Mouse (Mus musculus) right cerebral cortex, postnatal 14 days (tissue): ENCODE measurements around the gene Mrpl23.

ENCODE experiments used
- DNase-seq: peaks from one replicate; pipeline ENCODE4 v3.0.0; 2022

Mrpl23 gene

DNA sequence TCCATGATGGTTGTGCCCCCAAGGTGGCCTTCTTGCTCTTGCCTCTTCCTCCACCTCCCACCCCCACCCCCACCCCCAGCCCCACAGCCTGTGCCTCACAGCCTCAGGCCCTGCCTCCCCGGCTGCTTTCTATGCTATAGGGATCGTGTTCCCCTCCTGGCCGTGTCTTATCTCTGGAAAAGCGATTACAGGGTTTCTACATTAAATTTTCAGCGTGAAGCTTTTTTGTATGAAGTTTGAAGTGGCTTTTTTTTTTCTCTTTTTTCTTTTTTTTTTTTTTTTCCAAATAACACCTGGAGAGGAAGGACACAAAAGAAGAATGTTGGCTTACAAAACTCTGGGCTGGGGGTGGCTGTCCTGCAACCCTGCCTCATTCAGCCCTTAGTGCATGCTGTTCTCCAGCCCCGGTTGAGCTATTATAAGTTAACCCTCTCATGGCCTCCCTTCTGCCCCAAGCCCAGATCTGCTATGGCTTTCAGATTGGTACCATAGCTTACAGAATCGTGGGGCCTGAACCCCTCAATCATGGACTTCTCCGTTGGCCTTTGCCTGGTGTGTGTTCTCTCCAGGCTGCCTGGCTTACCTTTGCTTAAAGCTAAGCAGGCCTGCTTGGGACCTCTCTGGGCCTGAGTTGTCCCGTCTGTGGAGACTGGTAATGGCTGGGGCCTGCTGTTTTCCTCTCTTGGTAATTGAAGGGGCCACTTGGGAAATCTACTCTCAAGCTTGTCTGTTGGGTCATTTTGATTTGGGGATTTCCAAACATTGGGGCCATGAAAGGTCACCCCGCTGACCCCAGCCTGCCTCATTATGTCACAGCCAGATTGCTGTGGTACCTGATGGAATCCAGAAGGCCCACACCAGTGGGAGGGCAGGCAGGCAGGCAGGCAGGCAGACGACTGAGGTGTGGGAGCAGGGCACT is 21.2 kb downstream of the Mrpl23 start:
- DNase-seq = no peak

DNA sequence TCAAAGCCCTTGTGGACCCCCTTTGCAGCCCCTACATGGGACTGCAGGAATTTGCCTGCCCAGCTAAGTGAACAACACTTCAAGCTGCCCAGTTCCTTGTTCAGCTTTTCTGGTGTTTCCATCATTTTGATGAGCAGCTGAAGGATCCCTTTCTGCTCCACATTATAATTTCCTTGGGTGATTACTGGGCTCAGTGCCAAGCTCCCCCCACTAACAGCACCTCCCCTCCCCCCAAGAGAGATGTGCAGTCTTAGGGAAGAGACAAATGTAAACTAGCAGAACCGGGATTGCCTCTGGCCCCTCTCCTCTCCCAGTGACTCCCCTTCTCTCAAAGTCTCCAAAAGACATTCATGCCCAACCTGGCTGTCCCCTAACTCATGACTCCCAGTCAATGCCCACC is 22.1 kb downstream of the Mrpl23 start:
- no peak for DNase-seq

DNA sequence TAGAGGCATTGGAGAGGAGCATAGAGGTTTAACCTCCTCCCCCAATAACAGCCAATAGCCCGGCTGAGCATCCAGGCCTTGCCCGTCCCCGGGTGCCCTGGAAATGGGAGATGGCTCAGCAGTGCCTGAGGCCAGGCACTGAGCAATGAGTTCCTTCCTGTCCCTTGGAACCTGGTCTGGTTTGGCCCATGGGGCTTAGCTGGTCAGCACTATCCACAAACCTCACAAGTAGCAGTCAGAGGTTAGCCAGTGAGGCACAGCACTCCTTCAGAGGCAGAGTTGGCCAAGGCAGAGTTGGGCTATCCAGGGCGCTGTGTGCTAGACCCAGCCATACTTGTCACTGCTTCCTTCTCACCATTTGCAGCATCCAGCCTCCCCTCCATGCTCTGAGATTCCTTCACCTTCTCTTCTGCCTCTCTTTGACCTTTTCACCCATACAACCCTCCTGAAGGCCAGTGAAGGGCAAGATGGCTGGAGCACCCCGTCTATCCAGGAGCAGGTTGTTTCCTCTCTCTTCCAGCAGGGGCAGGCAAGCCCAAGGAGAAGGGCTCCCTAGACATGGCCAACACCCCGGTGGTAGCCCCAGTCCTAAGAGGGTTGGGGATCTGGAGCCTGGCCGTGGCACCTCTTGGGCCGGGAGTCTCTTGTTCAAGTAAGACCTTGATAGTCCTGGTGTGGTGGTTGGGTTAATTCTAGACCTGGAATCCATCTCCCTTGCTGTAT is 23.0 kb downstream of the Mrpl23 start:
- no peak for DNase-seq

DNA sequence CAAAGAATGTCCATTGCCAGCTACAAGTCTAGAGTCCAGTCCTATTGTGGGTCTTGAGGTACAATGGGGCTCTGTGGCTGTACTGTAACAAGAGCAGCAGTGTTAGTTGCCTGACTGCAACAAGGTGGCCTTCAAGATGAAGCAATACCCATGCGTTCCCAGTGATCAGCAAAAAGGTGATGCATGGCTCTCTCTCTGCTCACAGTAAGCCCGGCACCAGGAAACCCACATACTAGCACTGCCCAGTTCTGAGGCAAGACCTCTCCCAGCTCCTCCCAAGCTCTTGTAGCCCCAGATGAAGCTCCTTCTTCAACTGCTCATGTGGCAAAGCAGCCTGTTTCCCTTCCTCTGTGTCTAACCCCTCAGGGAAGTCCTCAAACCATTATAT is 23.6 kb downstream of the Mrpl23 start:
- no peak for DNase-seq

DNA sequence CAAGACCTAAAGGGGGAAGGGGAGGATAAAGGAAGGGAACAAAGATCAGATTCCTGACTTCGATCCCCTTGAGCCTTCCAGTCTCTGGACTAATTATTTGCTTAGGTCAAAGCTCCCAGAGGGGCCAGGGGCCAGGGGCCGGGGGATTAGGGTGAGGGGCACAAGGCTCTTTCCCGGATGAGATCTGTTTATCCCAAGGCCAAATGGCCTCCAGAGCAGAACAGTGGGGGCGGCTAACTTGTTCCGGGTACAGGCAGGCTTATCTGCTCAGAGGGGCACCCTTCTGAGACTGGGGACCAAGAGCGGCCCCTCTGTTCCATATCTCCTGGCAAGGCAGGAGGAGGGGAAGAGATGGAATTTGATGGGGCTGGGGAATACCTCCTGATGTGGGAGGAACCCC is 25.2 kb downstream of the Mrpl23 start:
- no peak for DNase-seq

DNA sequence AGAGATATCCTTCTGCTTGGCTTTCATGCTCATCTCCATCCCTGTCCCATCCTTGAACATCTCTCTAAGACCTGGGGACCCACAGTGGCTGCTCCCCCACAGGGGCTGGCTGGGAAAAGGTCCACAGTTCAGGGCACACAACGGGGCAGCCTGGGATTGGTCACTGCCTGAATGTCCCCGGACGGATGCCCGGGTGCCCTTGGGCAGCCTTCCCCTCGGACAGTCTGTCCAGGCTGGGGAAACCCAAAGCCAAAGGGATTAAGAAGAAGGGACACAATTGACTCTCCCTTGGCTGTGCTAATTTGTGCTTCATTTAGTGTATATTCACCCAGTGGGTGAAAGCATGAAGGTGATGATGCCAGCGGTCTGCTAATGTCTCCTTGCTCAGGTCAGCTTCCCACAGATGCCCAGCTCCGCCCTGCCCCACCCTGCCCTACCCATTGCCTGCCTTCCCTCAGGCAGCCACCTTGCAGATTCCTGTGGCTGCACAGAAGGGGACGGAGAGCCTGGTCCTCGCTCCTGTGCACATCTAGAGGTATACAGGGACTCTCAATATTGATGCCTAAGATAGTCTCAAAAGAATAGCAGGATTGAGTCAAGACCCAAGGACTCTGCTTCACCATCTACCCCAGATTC is 26.1 kb downstream of the Mrpl23 start:
- no peak for DNase-seq

DNA sequence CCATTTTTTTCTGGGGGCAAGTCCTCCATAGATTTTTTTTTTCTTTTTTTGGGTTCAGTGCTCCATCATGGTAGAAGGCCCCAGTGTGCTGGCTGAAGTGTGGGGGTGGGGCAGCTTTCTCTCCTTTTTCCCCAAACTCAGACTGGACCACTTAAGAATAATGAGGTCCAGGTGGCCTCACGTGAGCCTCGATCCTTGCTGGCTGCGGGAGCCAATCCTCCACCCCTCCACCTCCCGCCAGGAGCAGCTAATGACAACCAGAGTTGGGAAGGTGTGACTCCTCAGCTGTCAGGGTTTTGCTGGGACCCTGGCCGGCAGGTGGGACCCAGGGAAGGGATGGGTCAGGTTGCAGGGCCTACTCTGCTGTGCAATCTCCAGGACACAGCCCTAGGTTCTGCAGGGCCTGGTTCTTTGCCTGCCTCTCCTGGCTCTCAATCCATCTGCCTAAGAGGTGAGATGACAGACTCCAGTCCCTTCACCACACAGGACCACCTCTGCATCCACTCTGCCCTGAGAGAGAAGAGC is 27.2 kb downstream of the Mrpl23 start:
- no peak for DNase-seq

DNA sequence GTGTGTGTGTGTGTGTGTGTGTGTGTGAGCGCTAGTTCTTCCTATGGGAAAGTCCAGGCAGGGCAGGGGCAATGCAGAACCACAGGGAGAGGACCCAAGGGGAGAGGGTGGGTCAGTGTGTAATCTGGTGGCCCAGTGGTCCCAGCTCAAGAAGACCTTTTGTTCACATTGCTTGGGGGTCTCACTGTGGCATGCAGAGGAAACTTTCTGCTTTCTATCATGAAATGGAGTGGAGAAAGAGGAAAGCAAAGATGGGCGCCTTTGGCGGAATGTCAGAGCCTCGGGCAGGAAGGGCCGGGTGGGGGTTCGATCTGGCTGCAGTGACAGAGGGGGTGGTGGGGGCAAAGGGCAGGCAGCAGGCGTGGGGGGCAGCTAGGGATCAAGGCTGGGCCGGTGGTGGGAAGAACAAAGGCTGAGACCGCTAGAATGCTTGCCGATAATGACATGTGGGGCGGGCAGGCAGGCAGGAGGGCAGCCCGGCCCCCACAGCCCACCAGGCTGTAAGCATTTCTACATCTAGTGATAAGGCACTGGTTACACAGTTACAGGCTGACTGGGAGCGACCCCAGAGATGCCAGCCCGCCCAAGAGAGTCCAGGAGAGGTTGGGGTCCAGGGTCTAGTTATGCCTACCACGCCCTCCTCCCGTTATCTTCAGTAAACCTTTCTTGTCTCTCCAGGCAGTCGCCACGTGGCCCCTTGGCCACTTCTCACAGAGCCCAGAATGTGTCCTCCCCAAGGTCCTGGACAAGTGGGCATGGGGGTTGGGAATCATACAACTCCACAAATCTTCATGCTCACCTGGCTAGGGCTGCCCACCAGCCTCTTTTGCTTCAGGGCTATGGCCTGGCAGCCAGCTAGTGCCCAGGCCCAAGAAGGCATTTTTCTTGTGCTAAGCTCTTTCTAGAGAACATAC is 28.7 kb downstream of the Mrpl23 start:
- DNase-seq = no peak

DNA sequence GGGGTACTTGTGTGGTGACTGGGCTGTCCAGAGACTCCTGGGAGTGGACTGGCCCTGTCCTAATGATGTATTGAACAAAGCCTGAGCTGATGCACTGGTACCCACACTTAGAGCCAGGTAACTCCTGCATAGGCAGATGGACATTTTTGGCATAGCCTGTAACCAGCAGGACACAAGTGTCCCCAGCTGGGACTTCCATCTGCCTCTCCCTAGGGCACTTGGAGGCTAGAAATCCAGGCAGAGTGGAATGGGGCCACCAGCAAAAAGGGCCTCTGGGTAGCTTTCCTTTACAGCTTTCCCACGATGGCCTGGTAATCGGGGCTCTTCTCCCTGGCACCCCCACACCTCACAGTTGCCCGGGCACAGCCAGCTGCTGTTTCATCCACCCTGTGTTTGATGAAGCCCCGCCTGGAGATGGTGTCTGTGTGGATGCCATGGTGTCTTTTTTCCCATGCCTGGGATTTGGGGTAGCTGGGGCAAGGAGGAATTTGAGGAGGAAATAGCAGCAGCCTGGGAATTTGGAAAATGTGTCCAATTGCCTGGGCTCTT is 29.4 kb downstream of the Mrpl23 start:
- DNase-seq = no peak

DNA sequence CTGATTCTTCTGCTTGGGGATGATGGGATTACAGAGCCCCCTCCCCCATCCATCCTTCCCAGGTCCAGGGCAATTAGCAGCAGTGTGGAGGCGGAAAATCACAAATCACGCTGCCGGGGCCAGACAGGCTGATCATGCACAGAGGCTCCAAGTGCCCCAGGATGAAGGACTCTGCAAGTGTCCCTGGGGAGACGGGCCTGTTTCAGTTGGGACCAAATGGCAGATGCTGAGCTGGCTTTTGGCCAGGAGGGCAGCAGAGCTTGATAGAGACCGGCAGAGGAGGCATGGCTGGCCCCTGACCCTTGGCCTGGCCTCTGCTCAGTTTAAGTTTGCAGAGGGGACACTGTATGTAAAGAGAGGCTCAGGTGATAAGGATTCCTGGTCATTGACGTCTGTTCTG is 30.7 kb downstream of the Mrpl23 start:
- no peak for DNase-seq

DNA sequence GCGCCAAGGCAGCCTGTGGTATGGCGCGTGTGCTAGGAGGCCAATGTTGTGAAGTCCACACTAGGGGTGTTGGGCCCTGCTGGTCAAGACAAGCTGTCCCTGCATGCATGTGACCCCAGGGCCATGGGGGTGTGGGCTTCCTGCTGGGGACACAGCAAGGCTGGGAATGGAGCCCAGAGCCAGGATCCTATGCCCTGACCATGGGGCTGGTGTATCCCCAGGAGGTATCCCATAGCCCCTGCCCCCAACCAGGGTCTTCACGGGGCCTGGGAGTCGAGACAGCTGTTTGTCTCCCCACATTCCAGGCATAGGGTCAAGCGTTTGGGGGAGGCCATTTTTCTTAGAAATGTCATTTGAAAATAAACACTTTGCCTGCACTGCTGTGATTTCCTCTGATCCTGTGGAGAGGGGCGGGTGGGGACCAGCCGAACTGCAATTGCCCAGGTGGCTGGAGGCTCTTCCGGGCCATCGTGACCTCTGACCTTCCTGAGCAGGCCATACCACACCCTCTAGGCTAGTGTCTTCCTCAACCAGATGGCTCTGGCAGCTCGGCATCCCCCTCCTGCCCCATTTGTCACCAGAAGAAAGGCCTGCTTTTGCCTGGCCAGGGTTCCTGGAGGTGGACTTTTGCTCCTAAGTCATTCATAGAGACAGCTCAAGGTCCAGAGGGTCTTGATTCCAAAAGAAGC is 32.6 kb downstream of the Mrpl23 start:
- DNase-seq = no peak

DNA sequence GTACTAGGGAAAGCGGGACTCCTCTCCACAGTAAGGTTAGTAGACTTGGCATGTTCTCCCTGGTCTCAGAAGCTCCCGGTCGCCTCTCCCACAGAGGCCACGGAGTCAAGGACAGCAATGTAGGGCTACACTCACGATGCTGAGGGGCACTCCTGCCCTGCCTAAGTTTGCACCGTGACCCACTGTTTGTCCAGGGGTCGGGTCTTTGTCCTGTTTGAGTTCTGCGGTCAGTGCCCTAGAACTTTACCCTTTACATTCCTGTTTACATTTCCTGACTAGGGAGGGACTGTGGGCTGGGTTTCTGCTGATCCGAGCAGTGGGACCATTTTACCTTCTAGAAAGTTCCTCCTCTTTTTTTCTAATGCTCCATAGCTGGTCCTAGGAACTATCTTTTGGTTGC is 34.0 kb downstream of the Mrpl23 start:
- no peak for DNase-seq

DNA sequence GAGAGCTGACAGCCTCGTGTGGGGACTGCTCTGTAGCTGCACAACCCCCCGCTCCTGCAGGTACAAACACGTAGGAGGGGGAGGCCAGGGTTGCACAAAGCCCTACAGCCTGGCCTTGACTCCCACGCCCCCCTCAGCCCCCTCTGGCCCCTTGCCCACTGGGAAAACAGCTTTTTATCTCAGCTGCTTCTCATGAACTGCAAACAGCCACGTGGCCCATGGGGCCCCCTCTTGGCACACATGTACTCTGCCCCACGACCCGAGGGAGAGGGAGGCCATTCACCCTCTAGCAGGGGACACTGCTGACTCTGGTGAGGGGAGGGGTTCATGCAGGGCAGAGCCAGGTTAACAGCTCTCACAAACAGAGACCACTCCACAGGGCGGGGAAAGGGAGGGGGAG is 36.5 kb downstream of the Mrpl23 start:
- DNase-seq = no peak

DNA sequence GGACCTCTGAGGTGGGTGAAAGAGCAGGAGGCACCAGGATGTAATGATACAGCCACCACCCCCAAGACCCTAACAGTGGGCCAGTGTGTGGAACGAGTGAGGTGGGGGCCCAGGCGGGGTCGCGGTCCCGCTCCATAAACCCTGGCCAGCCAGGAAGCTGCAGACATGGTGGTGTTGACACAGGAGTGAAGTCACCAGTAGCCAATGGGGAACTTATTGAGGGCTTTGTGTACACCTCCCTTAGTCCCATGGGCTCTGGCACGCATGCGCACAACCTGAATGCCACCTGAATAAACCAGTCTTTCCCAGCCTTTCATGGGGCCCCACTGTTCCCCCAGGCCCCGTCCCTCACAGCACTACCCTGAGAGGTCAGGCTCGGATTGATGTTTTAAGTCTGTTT is 38.1 kb downstream of the Mrpl23 start:
- no peak for DNase-seq

DNA sequence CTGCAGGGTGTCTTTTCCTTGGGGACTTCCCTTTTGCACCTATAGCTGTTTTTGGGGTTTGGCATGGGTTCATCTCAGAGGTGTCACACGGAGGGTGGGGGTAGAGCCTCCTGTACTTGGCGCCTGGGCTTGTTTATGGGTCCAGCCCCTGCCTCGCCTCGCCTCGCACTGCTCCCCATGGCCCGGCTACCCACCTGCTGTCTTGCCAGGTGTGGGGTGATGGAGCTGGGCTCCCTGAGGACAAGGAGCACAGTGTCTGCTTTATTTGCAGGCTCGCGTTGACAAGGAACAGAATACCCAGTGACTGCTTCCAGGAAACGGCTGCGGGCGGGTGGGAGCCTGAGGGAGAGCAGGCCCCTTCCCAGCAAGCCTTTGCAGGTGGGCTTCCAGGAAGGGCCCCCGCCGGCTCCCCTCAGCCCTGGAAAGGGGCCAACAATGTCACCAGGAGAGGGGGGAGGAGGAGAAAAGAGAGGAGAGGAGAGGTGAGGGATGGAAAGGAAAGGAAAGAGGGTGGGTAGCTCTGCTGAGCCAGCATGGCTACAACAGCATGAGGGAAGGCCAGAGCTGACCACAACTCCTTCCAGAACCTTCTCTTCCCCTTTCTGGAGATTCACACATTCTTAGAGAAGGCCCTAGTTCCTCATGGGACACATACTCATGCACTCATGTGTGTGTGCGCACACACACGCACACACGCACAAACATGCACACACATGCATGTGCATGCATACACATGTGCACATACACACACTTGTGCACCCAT is 39.2 kb downstream of the Mrpl23 start:
- DNase-seq = no peak

DNA sequence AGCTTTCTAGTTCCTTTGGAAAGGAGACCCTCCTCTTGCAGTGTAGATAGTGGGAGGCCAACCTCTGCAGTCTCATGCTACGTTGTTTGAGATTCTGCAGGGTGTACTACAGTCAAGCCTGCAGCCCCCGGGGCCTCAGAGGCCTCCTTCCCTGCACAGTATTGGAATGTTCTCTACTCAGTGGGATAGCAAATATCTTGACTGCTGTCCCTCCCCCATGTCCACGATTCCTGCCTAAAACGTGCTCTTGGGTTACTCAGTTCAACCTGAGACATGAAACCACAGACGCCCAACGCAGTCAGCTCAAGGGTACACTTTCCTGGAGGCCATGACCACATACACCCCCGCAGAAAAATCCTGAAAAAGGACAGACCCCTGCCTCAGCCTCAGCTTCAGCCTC is 39.9 kb downstream of the Mrpl23 start:
- DNase-seq = no peak

DNA sequence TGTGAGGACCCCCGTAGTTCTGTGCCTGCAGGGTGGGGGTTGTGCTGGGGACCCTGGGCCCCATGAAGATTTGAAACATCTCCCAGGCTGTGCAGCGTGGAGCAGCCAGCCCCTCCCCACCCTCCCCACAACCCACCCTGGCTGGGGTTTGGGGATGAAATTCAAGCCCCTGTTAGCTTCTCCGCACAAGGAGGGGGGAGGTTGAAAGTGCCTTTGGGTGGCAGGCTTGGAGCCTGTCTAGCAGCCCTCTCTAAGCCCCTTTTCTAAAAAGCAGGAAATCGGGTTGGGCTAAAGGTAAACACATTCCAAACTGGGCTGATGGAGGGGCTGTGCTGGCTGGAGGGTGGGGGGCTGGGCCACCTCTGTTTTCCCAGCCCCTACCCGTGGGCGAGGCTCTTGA is 40.5 kb downstream of the Mrpl23 start:
- no peak for DNase-seq

DNA sequence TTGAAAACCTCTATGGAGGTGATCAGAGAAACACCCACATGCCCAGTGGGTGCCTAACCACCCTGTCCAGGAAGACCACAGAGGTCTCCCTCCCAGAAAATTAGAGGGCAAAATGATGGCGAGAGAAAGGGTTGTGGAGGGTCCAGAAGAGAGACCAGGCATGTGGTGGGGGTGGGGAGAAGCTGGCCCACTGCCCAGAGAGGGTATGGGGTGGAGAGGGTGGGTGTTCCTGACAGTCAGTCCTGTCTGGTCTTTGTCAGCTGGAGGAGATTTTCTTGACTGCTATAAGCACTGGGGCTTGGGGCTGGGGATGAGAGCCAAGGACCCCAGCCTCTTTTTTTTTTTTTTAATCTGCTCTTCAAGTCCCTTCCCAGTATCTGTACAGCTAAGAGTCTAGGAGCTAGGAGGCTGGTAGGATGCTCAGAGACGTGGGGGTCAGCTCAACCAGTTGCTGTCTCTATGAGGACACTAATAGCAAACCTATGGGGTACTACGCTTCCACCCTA is 41.7 kb downstream of the Mrpl23 start:
- DNase-seq = no peak

DNA sequence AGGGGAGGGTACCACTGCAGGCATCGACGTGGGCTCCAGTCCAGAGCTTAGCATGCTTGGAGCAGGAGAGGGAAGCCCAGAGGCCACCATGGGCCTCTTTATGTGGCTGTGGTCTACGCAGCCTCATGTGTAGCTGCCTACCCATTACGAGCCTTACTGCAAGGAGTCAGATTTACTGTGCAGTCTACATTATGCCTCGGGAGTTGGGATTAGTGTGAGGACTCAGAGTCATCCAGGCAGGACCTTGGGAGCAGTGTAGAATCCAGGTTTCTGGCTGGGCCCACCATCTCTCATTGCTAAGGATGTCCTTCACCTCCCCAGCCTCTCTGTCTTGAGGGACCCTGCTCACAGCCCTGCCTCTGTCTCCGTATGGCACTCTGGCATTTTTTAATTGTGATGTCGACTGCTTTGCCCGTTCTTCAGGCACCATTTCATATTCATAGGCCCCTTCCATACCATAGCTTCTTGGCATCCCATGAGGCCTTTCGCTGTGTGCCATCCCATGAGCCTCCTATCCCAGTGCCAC is 42.4 kb downstream of the Mrpl23 start:
- no peak for DNase-seq

DNA sequence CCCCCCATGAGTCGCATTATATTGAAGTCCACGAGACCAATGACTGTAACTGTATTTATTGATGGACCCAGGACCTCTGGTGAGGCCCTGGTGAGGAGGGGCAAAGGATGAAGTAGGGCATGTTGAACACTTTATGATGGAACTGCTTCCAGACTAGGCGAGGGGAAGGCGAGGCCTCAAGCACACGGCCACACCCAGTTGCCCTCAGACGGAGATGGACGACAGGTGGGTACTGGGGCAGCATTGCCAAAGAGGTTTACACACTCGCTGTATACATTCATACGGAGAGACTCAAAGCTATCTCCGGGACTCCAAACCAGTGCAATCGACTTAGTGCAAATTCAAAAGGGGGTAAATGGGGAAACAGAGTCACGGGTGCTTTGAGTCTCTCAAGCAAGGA is 43.0 kb downstream of the Mrpl23 start:
- no peak for DNase-seq
